Mouse (Mus musculus) cerebellum, adult 2 months (tissue): ENCODE results near the gene Tnip2.

Experiments
- CTCF ChIP-seq: fragments of 200-500 bp; IDR thresholded peaks from 2 replicates; pipeline ENCODE4 v1.5.1; 2011; ENCODE audit warnings: low read depth, mild to moderate bottlenecking, control low read depth, low read length, moderate library complexity, borderline replicate concordance; ENCODE audit not compliant: insufficient read depth
- POLR2A ChIP-seq: fragments of 200-500 bp; IDR thresholded peaks from 2 replicates; pipeline ENCODE4 v1.6.1; 2011; ENCODE audit warnings: low read length, control low read depth, borderline replicate concordance; ENCODE audit not compliant: insufficient read depth

GRCm38 (mm10) chr5:34527352-34527751, 13.6 kb upstream of the Tnip2 start:
- TF ChIP-seq CTCF (no peak), POLR2A (no peak)
